Comparison of ENCODE assay signal across 25 mouse cellular contexts in the genomic region with DNA sequence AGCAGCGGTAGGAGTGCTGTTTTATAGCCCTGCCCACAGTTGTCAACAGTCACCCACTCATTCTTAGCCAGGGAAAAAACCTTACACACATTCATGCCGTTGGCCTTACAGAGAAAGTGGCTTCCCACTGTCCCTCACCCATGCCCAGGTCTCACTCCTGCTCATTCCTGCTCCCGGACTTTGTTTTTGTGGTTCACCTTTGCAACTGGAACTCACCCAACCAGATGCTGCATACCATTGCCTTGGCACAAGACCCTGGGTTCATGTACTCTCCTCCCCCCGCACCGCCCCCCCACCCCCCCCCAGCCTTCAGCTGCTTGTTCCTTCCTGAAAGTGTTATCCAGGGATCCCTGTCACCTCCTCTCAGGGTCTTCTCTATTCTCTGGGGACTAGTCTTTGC. TPM values are rescaled to one million over a fixed set of nuclear protein-coding genes. Genes with fewer than 3 reads are reported as not detected.
DNase-seq lines count a peak whose midpoint lies in the region; ATAC-seq and TF ChIP-seq lines count a peak whose summit lies in the region.
"Had no signal": no experiment of that assay in that cellular context is flagged by ENCODE, and none has a peak within 500 bp of the region (broad histone marks: within the 10 kb centered on the region; RNA-seq: fewer than 3 reads in every experiment).

No protein-coding gene starts in this region.

- H3K4me3 ChIP-seq in liver, postnatal 0 days (ENCODE audit: low read depth, low read length), result no peak overlapping the region
- H3K4me3 ChIP-seq in liver, embryonic 12.5 days, result no peak overlapping the region
- H3K4me3 ChIP-seq in stomach, postnatal 0 days (ENCODE audit: low read depth, low read length), result no peak overlapping the region
- H3K4me3 ChIP-seq: embryonic facial prominence, embryonic 12.5 days; gastrocnemius, adult 2 months; intestine, embryonic 15.5 days; layer of hippocampus, adult 2 months; limb, embryonic 10.5 days; liver, embryonic 13.5 days; lung, embryonic 15.5 days; midbrain, embryonic 15.5 days; neural tube, embryonic 12.5 days had no signal

- peak; percentile 8 for DNase-seq in adrenal gland, adult 2 months
- no peak for DNase-seq in adrenal gland, postnatal 36 days
- DNase-seq in liver, postnatal 0 days, result no peak
- DNase-seq in kidney, postnatal 14 days, result peak; percentile 84
- DNase-seq in stomach, postnatal 0 days (ENCODE audit: low spot score), result no peak
- no peak for DNase-seq in right cerebral cortex, adult 2 months (ENCODE audit: low spot score in 2 of 2)
- DNase-seq in spleen, adult 12 weeks (ENCODE audit: low spot score), result no peak
- DNase-seq: adrenal gland, postnatal 10 days; gastrocnemius, adult 2 months; liver, embryonic 13.5 days; retina, postnatal 1 day; right cerebral cortex, postnatal 4 days had no signal

- TF ChIP-seq EP300 in liver, postnatal 0 days (IDR thresholded peaks at IDR 0.05; ENCODE audit: low read depth), result no peak
- TF ChIP-seq EP300 in stomach, postnatal 0 days (optimal IDR thresholded peaks at IDR 0.05), result no peak

- H3K36me3 ChIP-seq in liver, postnatal 0 days (replicated peaks; ENCODE audit: insufficient read depth, low read length), result peaks cover 10% of the 10 kb centered on the region
- peaks cover 20% of the 10 kb centered on the region for H3K36me3 ChIP-seq in liver, embryonic 12.5 days
- peaks cover 14% of the 10 kb centered on the region for H3K36me3 ChIP-seq in stomach, postnatal 0 days (ENCODE audit: control insufficient read depth, insufficient read depth, low read length)

- TF ChIP-seq CTCF in liver, postnatal 0 days (IDR thresholded peaks at IDR 0.05; ENCODE audit: low read depth), result no peak
- no peak for TF ChIP-seq CTCF in stomach, postnatal 0 days (IDR thresholded peaks at IDR 0.05; ENCODE audit: low read depth)

- 0 out of 2 replicates have a peak, but pooled peaks cover 2% of the 10 kb centered on the region for H3K27me3 ChIP-seq in liver, postnatal 0 days (ENCODE audit: insufficient read depth, low read length)
- peaks cover 30% of the 10 kb centered on the region for H3K27me3 ChIP-seq in liver, embryonic 12.5 days (replicated peaks)
- no peaks in the 10 kb centered on the region for H3K27me3 ChIP-seq in stomach, postnatal 0 days (ENCODE audit: control insufficient read depth, insufficient read depth, low read length)
- H3K27me3 ChIP-seq: intestine, embryonic 15.5 days; lung, embryonic 15.5 days had no signal

- ATAC-seq in liver, postnatal 0 days, result peak; percentile 32
- no peak for ATAC-seq in liver, embryonic 12.5 days
- ATAC-seq in stomach, postnatal 0 days (ENCODE audit: low FRiP score, low TSS enrichment), result no peak
- ATAC-seq: activated CD4-positive, CD25-positive, alpha-beta regulatory T cell, adult 4 months; forebrain, embryonic 14.5 days; hindbrain, embryonic 16.5 days; intestine, embryonic 15.5 days; midbrain, embryonic 15.5 days had no signal

- WGBS in liver, postnatal 0 days (ENCODE audit: insufficient replicate concordance), result 44% methylated on average over 5 of the region's 5 CpGs
- WGBS in liver, embryonic 12.5 days (ENCODE audit: insufficient replicate concordance), result 44% methylated on average over 5 of the region's 5 CpGs
- 30% methylated on average over 5 of the region's 5 CpGs for WGBS in stomach, postnatal 0 days

- no peak overlapping the region for H3K9ac ChIP-seq in liver, postnatal 0 days (replicated peaks)
- no peak overlapping the region for H3K9ac ChIP-seq in liver, embryonic 12.5 days
- H3K9ac ChIP-seq in stomach, postnatal 0 days (ENCODE audit: low read length), result no peak overlapping the region
- H3K9ac ChIP-seq: embryonic facial prominence, embryonic 12.5 days; intestine, embryonic 15.5 days; liver, embryonic 13.5 days; lung, embryonic 15.5 days; midbrain, embryonic 15.5 days; neural tube, embryonic 12.5 days had no signal

- peak overlapping the region; percentile 48; the same call in 1 of the 2 replicates for H3K27ac ChIP-seq in liver, postnatal 0 days (ENCODE audit: low read depth)
- no peak overlapping the region for H3K27ac ChIP-seq in liver, embryonic 12.5 days
- H3K27ac ChIP-seq in stomach, postnatal 0 days (replicated peaks), result 0 out of 2 replicates have a peak overlapping the region, but pooled peaks have one; percentile 13
- H3K27ac ChIP-seq: embryonic facial prominence, embryonic 12.5 days; gastrocnemius, adult 2 months; intestine, embryonic 15.5 days; layer of hippocampus, adult 2 months; limb, embryonic 10.5 days; liver, embryonic 13.5 days; lung, embryonic 15.5 days; macrophage; midbrain, embryonic 15.5 days; neural tube, embryonic 12.5 days had no signal

- H3K9me3 ChIP-seq in liver, postnatal 0 days (ENCODE audit: low read length), result no peaks in the 10 kb centered on the region
- H3K9me3 ChIP-seq in liver, embryonic 12.5 days (replicated peaks), result no peaks in the 10 kb centered on the region
- H3K9me3 ChIP-seq in stomach, postnatal 0 days (ENCODE audit: control insufficient read depth, low read length), result no peaks in the 10 kb centered on the region
- H3K9me3 ChIP-seq: embryonic facial prominence, embryonic 12.5 days; intestine, embryonic 15.5 days; limb, embryonic 10.5 days; liver, embryonic 13.5 days; lung, embryonic 15.5 days; midbrain, embryonic 15.5 days; neural tube, embryonic 12.5 days had no signal

- no peak overlapping the region for H3K4me2 ChIP-seq in liver, postnatal 0 days (ENCODE audit: low read depth, low read length)
- no peak overlapping the region for H3K4me2 ChIP-seq in liver, embryonic 12.5 days
- no peak overlapping the region for H3K4me2 ChIP-seq in stomach, postnatal 0 days (replicated peaks; ENCODE audit: low read depth)
- H3K4me2 ChIP-seq: embryonic facial prominence, embryonic 12.5 days; intestine, embryonic 15.5 days; liver, embryonic 13.5 days; lung, embryonic 15.5 days; midbrain, embryonic 15.5 days; neural tube, embryonic 12.5 days had no signal

- peaks cover 14% of the 10 kb centered on the region for H3K4me1 ChIP-seq in liver, postnatal 0 days (ENCODE audit: insufficient read depth)
- peaks cover 27% of the 10 kb centered on the region for H3K4me1 ChIP-seq in liver, embryonic 12.5 days
- H3K4me1 ChIP-seq in stomach, postnatal 0 days (replicated peaks; ENCODE audit: control insufficient read depth, insufficient read depth), result peaks cover 5% of the 10 kb centered on the region

RNA-seq across cellular contexts. Expression of a gene that starts 10.5 kb away (rescaled TPM):
- 10 to 100 TPM; 47.3 to 53.6 TPM for total RNA-seq in adrenal gland, adult 2 months (2021)
- polyA plus RNA-seq in adrenal gland, adult 2 months (2012; rRNA removed), result 119 and 124 TPM in 2 replicates
- 10 to 100 TPM; 31.2 to 62.6 TPM for total RNA-seq in adrenal gland, postnatal 36 days (2021)
- polyA plus RNA-seq in liver, postnatal 0 days (2015; fragmentation: Nextera tagmentation; extraction: Ambion mirVana), result 4.9 TPM in 2 replicates
- 2.9 and 3.9 TPM in 2 replicates for polyA plus RNA-seq in liver, embryonic 12.5 days (2016; fragmentation: Nextera tagmentation; extraction: Ambion mirVana)
- 24.2 and 29.5 TPM in 2 replicates for polyA plus RNA-seq in stomach, postnatal 0 days (2015; fragmentation: Nextera tagmentation; extraction: Ambion mirVana)

RNA-seq across cellular contexts. Expression of a gene that starts 12.9 kb away (rescaled TPM):
- 1 to 10 TPM; 2.7 to 3.5 TPM for total RNA-seq in adrenal gland, adult 2 months (2021)
- polyA plus RNA-seq in adrenal gland, adult 2 months (2012; rRNA removed), result 8.4 and 12.3 TPM in 2 replicates
- 1 to 10 TPM; 1.9 to 2.4 TPM for total RNA-seq in adrenal gland, postnatal 36 days (2021)
- polyA plus RNA-seq in liver, postnatal 0 days (2015; fragmentation: Nextera tagmentation; extraction: Ambion mirVana), result 0.01 and 0.06 TPM in 2 replicates
- polyA plus RNA-seq in liver, embryonic 12.5 days (2016; fragmentation: Nextera tagmentation; extraction: Ambion mirVana), result 0.04 TPM in 1 of 2 replicates, not detected in the other
- polyA plus RNA-seq in stomach, postnatal 0 days (2015; fragmentation: Nextera tagmentation; extraction: Ambion mirVana), result 0.04 and 0.07 TPM in 2 replicates
- total RNA-seq: hematopoietic stem cell, adult 5-6 weeks had no signal
- polyA plus RNA-seq: macrophage had no signal

RNA-seq across cellular contexts. Expression of a gene that starts 39.7 kb away (rescaled TPM):
- total RNA-seq in adrenal gland, adult 2 months (2021), result 10 to 100 TPM; 30.9 to 31.3 TPM
- 42.5 and 55.2 TPM in 2 replicates for polyA plus RNA-seq in adrenal gland, adult 2 months (2012; rRNA removed)
- total RNA-seq in adrenal gland, postnatal 36 days (2021), result 10 to 100 TPM; 19.2 to 37.3 TPM
- 1.9 and 2.2 TPM in 2 replicates for polyA plus RNA-seq in liver, postnatal 0 days (2015; fragmentation: Nextera tagmentation; extraction: Ambion mirVana)
- 3.9 and 4.1 TPM in 2 replicates for polyA plus RNA-seq in liver, embryonic 12.5 days (2016; fragmentation: Nextera tagmentation; extraction: Ambion mirVana)
- polyA plus RNA-seq in stomach, postnatal 0 days (2015; fragmentation: Nextera tagmentation; extraction: Ambion mirVana), result 5.4 and 7.8 TPM in 2 replicates

Comparison
In these comparisons a context has a peak if more than half of its experiments do, and no peak if none do; other contexts are left out.
1. DNase-seq: peak in adrenal gland, adult 2 months (single experiment) and kidney, postnatal 14 days (single experiment); none in adrenal gland, postnatal 36 days (0 of 2), liver, postnatal 0 days (single experiment), stomach, postnatal 0 days (single experiment), right cerebral cortex, adult 2 months (0 of 2) and spleen, adult 12 weeks (single experiment).